Mouse (Mus musculus): ENCODE data around the gene Eif4e1b. TPM values are rescaled to one million over a fixed set of nuclear protein-coding genes. Genes with fewer than 3 reads are reported as not detected.
"Not testable (repeated sequence)": the region's sequence is repeated elsewhere in the genome, so short reads cannot be mapped to it uniquely, and the experiment has no call there.

Gene Eif4e1b
- polyA plus RNA-seq, 1 experiment, result not detected

- TF ChIP-seq POLR2A (IDR thresholded peaks at IDR 0.05; ENCODE audit: borderline replicate concordance, low read depth, low read length) (no peak), CTCF (IDR thresholded peaks at IDR 0.05; ENCODE audit: low read depth, low read length) (no peak)
- no peaks in the 10 kb centered on the region for H3K4me1 ChIP-seq (ENCODE audit: control insufficient read depth, insufficient read depth, low read length)
- no peak overlapping the region for H3K4me3 ChIP-seq (ENCODE audit: insufficient read depth, low read length)
- no peak overlapping the region for H3K27ac ChIP-seq (ENCODE audit: insufficient read depth, low read depth, low read length)
Observed at GRCm38 (mm10) chr13:54783235-54783634, 563 bp upstream of the Eif4e1b start.

- H3K27ac ChIP-seq (ENCODE audit: insufficient read depth, low read depth, low read length); H3K4me1 ChIP-seq (ENCODE audit: control insufficient read depth, insufficient read depth, low read length); H3K4me3 ChIP-seq (ENCODE audit: insufficient read depth, low read length): not testable (repeated sequence)
Observed at GRCm38 (mm10) chr13:54787591-54787990, 3.8 kb downstream of the Eif4e1b start.

- peak within 1 kb of the TSS; percentile 78 for H3K4me3 ChIP-seq (ENCODE audit: insufficient read depth, low read length)
- TF ChIP-seq POLR2A (IDR thresholded peaks at IDR 0.05; ENCODE audit: borderline replicate concordance, low read depth, low read length) (peak; percentile 27; the same call in 1 of the 2 replicates), CTCF (IDR thresholded peaks at IDR 0.05; ENCODE audit: low read depth, low read length) (no peak)
- H3K27ac ChIP-seq (ENCODE audit: insufficient read depth, low read depth, low read length), result no peak within 1 kb of the TSS
Observed at GRCm38 (mm10) chr13:54788740-54789560, 5.2 kb downstream of the Eif4e1b start, which contains the start of gene Tspan17. Tspan17 (plus strand) TSS chr13:54789377.

GRCm38 (mm10) chr13:54789561-54790397 lies 6.0 kb downstream of the Eif4e1b start:
- no peaks in the 10 kb centered on the region; the same call in 1 of the 2 replicates for H3K4me1 ChIP-seq (ENCODE audit: control insufficient read depth, insufficient read depth, low read length)
- H3K27ac ChIP-seq (ENCODE audit: insufficient read depth, low read depth, low read length), result no peak overlapping the region
- peak overlapping the region; percentile 78 for H3K4me3 ChIP-seq (ENCODE audit: insufficient read depth, low read length)
- TF ChIP-seq POLR2A (IDR thresholded peaks at IDR 0.05; ENCODE audit: borderline replicate concordance, low read depth, low read length), result no peak
- no peak for TF ChIP-seq CTCF (IDR thresholded peaks at IDR 0.05; ENCODE audit: low read depth, low read length)

More at GRCm38 (mm10) chr13:54788740-54789560, 5.2 kb downstream of the Eif4e1b start, which contains the start of gene Tspan17:
- H3K4me1 ChIP-seq (ENCODE audit: control insufficient read depth, insufficient read depth, low read length), result no peaks in the 10 kb centered on the region; the same call in 1 of the 2 replicates

GRCm38 (mm10) chr13:54792259-54793230 lies 8.7 kb downstream of the Eif4e1b start:
- no peak for TF ChIP-seq POLR2A (IDR thresholded peaks at IDR 0.05; ENCODE audit: borderline replicate concordance, low read depth, low read length)
- TF ChIP-seq CTCF (IDR thresholded peaks at IDR 0.05; ENCODE audit: low read depth, low read length), result 0 out of 2 replicates have a peak, but pooled peaks have one; percentile 7
- Histone ChIP-seq H3K4me1 (ENCODE audit: control insufficient read depth, insufficient read depth, low read length) (no peaks in the 10 kb centered on the region; the same call in 1 of the 2 replicates), H3K4me3 (ENCODE audit: insufficient read depth, low read length) (no peak overlapping the region), H3K27ac (ENCODE audit: insufficient read depth, low read depth, low read length) (no peak overlapping the region)

GRCm38 (mm10) chr13:54794002-54794577 lies 10.3 kb downstream of the Eif4e1b start:
- Histone ChIP-seq H3K4me3 (ENCODE audit: insufficient read depth, low read length) (no peak overlapping the region), H3K4me1 (ENCODE audit: control insufficient read depth, insufficient read depth, low read length) (no peaks in the 10 kb centered on the region; the same call in 1 of the 2 replicates), H3K27ac (ENCODE audit: insufficient read depth, low read depth, low read length) (no peak overlapping the region)
- TF ChIP-seq POLR2A (IDR thresholded peaks at IDR 0.05; ENCODE audit: borderline replicate concordance, low read depth, low read length), result no peak
- no peak for TF ChIP-seq CTCF (IDR thresholded peaks at IDR 0.05; ENCODE audit: low read depth, low read length)

- Histone ChIP-seq H3K4me1 (ENCODE audit: control insufficient read depth, insufficient read depth, low read length) (no peaks in the 10 kb centered on the region; the same call in 1 of the 2 replicates), H3K4me3 (ENCODE audit: insufficient read depth, low read length) (no peak overlapping the region), H3K27ac (ENCODE audit: insufficient read depth, low read depth, low read length) (no peak overlapping the region)
- no peak for TF ChIP-seq POLR2A (IDR thresholded peaks at IDR 0.05; ENCODE audit: borderline replicate concordance, low read depth, low read length)
- TF ChIP-seq CTCF (IDR thresholded peaks at IDR 0.05; ENCODE audit: low read depth, low read length), result no peak
Observed at GRCm38 (mm10) chr13:54794843-54795242, 11.0 kb downstream of the Eif4e1b start.

GRCm38 (mm10) chr13:54797356-54797755 lies 13.6 kb downstream of the Eif4e1b start:
- Histone ChIP-seq H3K4me3 (ENCODE audit: insufficient read depth, low read length) (no peak overlapping the region), H3K4me1 (ENCODE audit: control insufficient read depth, insufficient read depth, low read length) (no peaks in the 10 kb centered on the region), H3K27ac (ENCODE audit: insufficient read depth, low read depth, low read length) (no peak overlapping the region)
- TF ChIP-seq CTCF (IDR thresholded peaks at IDR 0.05; ENCODE audit: low read depth, low read length) (peak; percentile 71), POLR2A (IDR thresholded peaks at IDR 0.05; ENCODE audit: borderline replicate concordance, low read depth, low read length) (no peak)

All from bone marrow macrophage, adult 2 months (primary cell).